Comparison of ENCODE assay signal across 8 mouse cellular contexts in the genomic region with DNA sequence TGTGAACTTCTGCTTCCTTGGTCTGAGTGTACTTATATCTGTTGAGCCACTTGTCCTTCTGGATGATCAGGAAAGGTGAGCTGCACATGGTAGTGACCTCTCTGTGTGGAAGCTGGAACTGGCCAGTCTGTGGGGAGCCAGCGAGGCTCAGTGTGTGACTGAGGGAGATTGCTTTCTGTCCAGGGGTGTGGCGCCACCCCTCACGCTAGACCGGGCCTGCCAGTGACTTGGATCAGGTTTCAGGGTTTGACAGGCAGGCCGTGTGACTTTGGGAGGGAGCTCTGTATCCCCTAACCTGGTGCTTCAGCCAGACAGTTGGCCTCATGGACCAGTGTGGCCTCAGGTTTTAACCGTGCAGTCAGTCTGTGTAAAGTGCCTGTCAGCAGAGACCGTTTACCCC. TPM values are rescaled to one million over a fixed set of nuclear protein-coding genes. Genes with fewer than 3 reads are reported as not detected.
DNase-seq lines count a peak whose midpoint lies in the region; ATAC-seq and TF ChIP-seq lines count a peak whose summit lies in the region.

No protein-coding gene starts in this region.

- WGBS in kidney, adult 2 months = 34% methylated on average over 7 of the region's 7 CpGs
- 16% methylated on average over 7 of the region's 7 CpGs for WGBS in embryonic facial prominence, embryonic 14.5 days
- WGBS in hindbrain, embryonic 13.5 days = 15% methylated on average over 7 of the region's 7 CpGs
- WGBS in neural tube, embryonic 14.5 days = 15% methylated on average over 7 of the region's 7 CpGs

- peak; percentile 57 for DNase-seq in kidney, adult 2 months
- no peak for DNase-seq in kidney, postnatal 10 days
- DNase-seq in embryonic facial prominence, embryonic 14.5 days (ENCODE audit: low spot score) = peak; percentile 69
- no peak for DNase-seq in right cerebral cortex, postnatal 14 days
- no peak for DNase-seq in left cerebral cortex, adult 11 months (ENCODE audit: low spot score)
- no peak for DNase-seq in cerebellum, adult 9-11 months

- H3K36me3 ChIP-seq in kidney, adult 2 months (ENCODE audit: control insufficient read depth, insufficient read depth, low read length) = no peaks in the 10 kb centered on the region
- peaks cover 25% of the 10 kb centered on the region for H3K36me3 ChIP-seq in embryonic facial prominence, embryonic 14.5 days (ENCODE audit: control insufficient read depth, insufficient read depth, low read length)
- peaks cover 55% of the 10 kb centered on the region for H3K36me3 ChIP-seq in hindbrain, embryonic 13.5 days
- peaks cover 7% of the 10 kb centered on the region for H3K36me3 ChIP-seq in neural tube, embryonic 14.5 days (ENCODE audit: control insufficient read depth, insufficient read depth, low read length)

- H3K4me3 ChIP-seq in kidney, adult 2 months (ENCODE audit: insufficient read depth, low read depth, low read length) = no peak overlapping the region
- no peak overlapping the region for H3K4me3 ChIP-seq in embryonic facial prominence, embryonic 14.5 days (ENCODE audit: low read depth, low read length)
- no peak overlapping the region for H3K4me3 ChIP-seq in hindbrain, embryonic 13.5 days
- no peak overlapping the region for H3K4me3 ChIP-seq in neural tube, embryonic 14.5 days (ENCODE audit: low read depth, low read length)

- TF ChIP-seq CTCF in kidney, adult 2 months (conservative IDR thresholded peaks at IDR 0.05; ENCODE audit: insufficient read depth, insufficient read length, low read depth, low read length) = no peak

- H3K9me3 ChIP-seq in embryonic facial prominence, embryonic 14.5 days (ENCODE audit: control insufficient read depth, low read length) = no peaks in the 10 kb centered on the region
- no peaks in the 10 kb centered on the region for H3K9me3 ChIP-seq in hindbrain, embryonic 13.5 days
- no peaks in the 10 kb centered on the region for H3K9me3 ChIP-seq in neural tube, embryonic 14.5 days (ENCODE audit: control insufficient read depth, low read length)

- H3K4me1 ChIP-seq in kidney, adult 2 months (ENCODE audit: control insufficient read depth, insufficient read depth, low read length) = peaks cover 7% of the 10 kb centered on the region; the same call in 1 of the 2 replicates
- H3K4me1 ChIP-seq in embryonic facial prominence, embryonic 14.5 days (ENCODE audit: control insufficient read depth, insufficient read depth, low read length) = peaks cover 6% of the 10 kb centered on the region
- H3K4me1 ChIP-seq in hindbrain, embryonic 13.5 days (replicated peaks) = peaks cover 38% of the 10 kb centered on the region
- 0 out of 2 replicates have a peak, but pooled peaks cover 4% of the 10 kb centered on the region for H3K4me1 ChIP-seq in neural tube, embryonic 14.5 days (ENCODE audit: control insufficient read depth, insufficient read depth, low read length)

- no peak overlapping the region; the same call in 1 of the 2 replicates for H3K4me2 ChIP-seq in embryonic facial prominence, embryonic 14.5 days (ENCODE audit: low read depth, low read length)
- no peak overlapping the region for H3K4me2 ChIP-seq in hindbrain, embryonic 13.5 days
- no peak overlapping the region for H3K4me2 ChIP-seq in neural tube, embryonic 14.5 days (ENCODE audit: low read depth, low read length)

- no peaks in the 10 kb centered on the region for H3K27me3 ChIP-seq in kidney, adult 2 months (replicated peaks; ENCODE audit: control insufficient read depth, insufficient read depth, low read length)
- no peaks in the 10 kb centered on the region for H3K27me3 ChIP-seq in embryonic facial prominence, embryonic 14.5 days (replicated peaks; ENCODE audit: control insufficient read depth, insufficient read depth, low read length)
- H3K27me3 ChIP-seq in hindbrain, embryonic 13.5 days = no peaks in the 10 kb centered on the region
- no peaks in the 10 kb centered on the region for H3K27me3 ChIP-seq in neural tube, embryonic 14.5 days (ENCODE audit: control insufficient read depth, insufficient read depth, low read length)

- no peak for TF ChIP-seq POLR2A in kidney, adult 2 months (IDR thresholded peaks at IDR 0.05; ENCODE audit: low read depth, low read length)

- peak overlapping the region; percentile 35; the same call in 1 of the 2 replicates for H3K27ac ChIP-seq in kidney, adult 2 months (ENCODE audit: insufficient read depth, low read depth, low read length)
- H3K27ac ChIP-seq in embryonic facial prominence, embryonic 14.5 days (replicated peaks; ENCODE audit: low read depth, low read length) = peak overlapping the region; percentile 63
- H3K27ac ChIP-seq in hindbrain, embryonic 13.5 days = peak overlapping the region; percentile 6; the same call in 1 of the 2 replicates
- no peak overlapping the region for H3K27ac ChIP-seq in neural tube, embryonic 14.5 days (ENCODE audit: low read depth, low read length)

- peak; percentile 48 for ATAC-seq in embryonic facial prominence, embryonic 14.5 days (ENCODE audit: low read depth)
- no peak for ATAC-seq in hindbrain, embryonic 13.5 days (ENCODE audit: low FRiP score)
- ATAC-seq in neural tube, embryonic 14.5 days (ENCODE audit: low read depth) = 0 out of 2 replicates have a peak, but pooled peaks have one; percentile 34

- peak overlapping the region; percentile 11; the same call in 1 of the 2 replicates for H3K9ac ChIP-seq in embryonic facial prominence, embryonic 14.5 days (ENCODE audit: low read depth, low read length)
- H3K9ac ChIP-seq in hindbrain, embryonic 13.5 days = peak overlapping the region; percentile 20; the same call in 1 of the 2 replicates
- H3K9ac ChIP-seq in neural tube, embryonic 14.5 days (replicated peaks; ENCODE audit: low read depth, low read length) = 0 out of 2 replicates have a peak overlapping the region, but pooled peaks have one; percentile 7

RNA-seq across cellular contexts. Expression of a gene that starts 13.8 kb away (rescaled TPM):
- polyA plus RNA-seq in kidney, adult 2 months (2012; rRNA removed) = 23.4 and 28.9 TPM in 2 replicates
- polyA plus RNA-seq in embryonic facial prominence, embryonic 14.5 days (2014; fragmentation: Nextera tagmentation; extraction: Ambion mirVana) = 22.0 and 28.7 TPM in 2 replicates
- polyA plus RNA-seq in hindbrain, embryonic 13.5 days (2015; fragmentation: Nextera tagmentation; extraction: Ambion mirVana) = 50.0 and 50.3 TPM in 2 replicates
- polyA plus RNA-seq in neural tube, embryonic 14.5 days (2014; fragmentation: Nextera tagmentation; extraction: Ambion mirVana) = 32.2 and 36.6 TPM in 2 replicates

RNA-seq across cellular contexts. Expression of a gene that starts 22.3 kb away (rescaled TPM):
- polyA plus RNA-seq in kidney, adult 2 months (2012; rRNA removed) = 0.11 and 0.14 TPM in 2 replicates
- not detected in 2 replicates for polyA plus RNA-seq in embryonic facial prominence, embryonic 14.5 days (2014; fragmentation: Nextera tagmentation; extraction: Ambion mirVana)
- not detected in 2 replicates for polyA plus RNA-seq in hindbrain, embryonic 13.5 days (2015; fragmentation: Nextera tagmentation; extraction: Ambion mirVana)
- polyA plus RNA-seq in neural tube, embryonic 14.5 days (2014; fragmentation: Nextera tagmentation; extraction: Ambion mirVana) = 0.39 TPM in 1 of 2 replicates, not detected in the other

RNA-seq across cellular contexts. Expression of a gene that starts 37.7 kb away (rescaled TPM):
- polyA plus RNA-seq in kidney, adult 2 months (2012; rRNA removed) = 2.9 and 9.5 TPM in 2 replicates
- 3.4 and 8.8 TPM in 2 replicates for polyA plus RNA-seq in embryonic facial prominence, embryonic 14.5 days (2014; fragmentation: Nextera tagmentation; extraction: Ambion mirVana)
- polyA plus RNA-seq in hindbrain, embryonic 13.5 days (2015; fragmentation: Nextera tagmentation; extraction: Ambion mirVana) = 0.06 and 0.08 TPM in 2 replicates
- 0.12 TPM in 1 of 2 replicates, not detected in the other for polyA plus RNA-seq in neural tube, embryonic 14.5 days (2014; fragmentation: Nextera tagmentation; extraction: Ambion mirVana)

RNA-seq across cellular contexts. Expression of a gene that starts 42.4 kb away (rescaled TPM):
- 286 and 318 TPM in 2 replicates for polyA plus RNA-seq in kidney, adult 2 months (2012; rRNA removed)
- polyA plus RNA-seq in embryonic facial prominence, embryonic 14.5 days (2014; fragmentation: Nextera tagmentation; extraction: Ambion mirVana) = not detected in 2 replicates
- polyA plus RNA-seq in hindbrain, embryonic 13.5 days (2015; fragmentation: Nextera tagmentation; extraction: Ambion mirVana) = not detected in 2 replicates
- not detected in 2 replicates for polyA plus RNA-seq in neural tube, embryonic 14.5 days (2014; fragmentation: Nextera tagmentation; extraction: Ambion mirVana)

RNA-seq across cellular contexts. Expression of a gene that starts 59.7 kb away (rescaled TPM):
- 99.3 and 105 TPM in 2 replicates for polyA plus RNA-seq in kidney, adult 2 months (2012; rRNA removed)
- polyA plus RNA-seq in embryonic facial prominence, embryonic 14.5 days (2014; fragmentation: Nextera tagmentation; extraction: Ambion mirVana) = 1.2 and 1.3 TPM in 2 replicates
- polyA plus RNA-seq in hindbrain, embryonic 13.5 days (2015; fragmentation: Nextera tagmentation; extraction: Ambion mirVana) = 0.16 and 0.21 TPM in 2 replicates
- 0.33 TPM in 1 of 2 replicates, not detected in the other for polyA plus RNA-seq in neural tube, embryonic 14.5 days (2014; fragmentation: Nextera tagmentation; extraction: Ambion mirVana)

Comparison
In these comparisons a context has a peak if more than half of its experiments do, and no peak if none do; other contexts are left out.
1. DNase-seq: peak in kidney, adult 2 months (single experiment) and embryonic facial prominence, embryonic 14.5 days (single experiment); none in kidney, postnatal 10 days (single experiment), right cerebral cortex, postnatal 14 days (single experiment), left cerebral cortex, adult 11 months (single experiment) and cerebellum, adult 9-11 months (single experiment).
2. Peak in every context shown above with its lines, with median percentiles within 50 percentile points of each other: H3K9ac ChIP-seq.